Mouse (Mus musculus) embryonic stem cell, embryonic (primary cell): ENCODE measurements around the gene Pigp.

Experiments
- CTCF ChIA-PET, 4 experiments: fragments of 300-600 bp in 2 of 4; fragments of 350-600 bp in 2 of 4; sonication (Branson Sonifier 250); formaldehyde crosslinking; loops; one replicate each; lab custom pipeline; 2022; ENCODE audit warnings: inconsistent platforms in 2 of 4; lab: Charles Lee
- POLR2A ChIA-PET, 4 experiments: fragments of 300-600 bp in 2 of 4; fragments of 350-600 bp in 2 of 4; sonication (Branson Sonifier 250); formaldehyde crosslinking; loops; one replicate each; lab custom pipeline; 2022; ENCODE audit warnings: antibody characterized with exemption in 4 of 4, inconsistent platforms in 1 of 4; lab: Charles Lee

The Pigp gene

DNA sequence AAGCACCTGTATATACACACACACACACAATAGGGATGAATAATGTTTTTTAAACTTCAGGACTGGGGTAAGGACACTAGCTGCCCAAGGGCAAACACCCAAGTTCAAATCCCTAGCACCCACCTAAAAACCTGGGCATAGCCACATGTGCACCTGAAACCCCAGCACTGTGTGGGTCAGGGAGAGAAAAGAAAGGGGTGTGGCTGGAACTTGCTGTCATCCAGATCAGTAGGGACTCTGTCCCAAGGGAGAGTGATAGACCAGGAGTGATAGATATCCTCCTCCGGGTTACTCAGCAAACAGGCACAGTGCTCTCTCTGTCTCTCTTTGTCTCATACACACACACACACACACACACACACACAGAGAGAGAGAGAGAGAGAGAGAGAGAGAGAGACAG, 60.2 kb downstream of the Pigp start:
- ChIA-PET POLR2A (interaction anchor here in 3 of 4 experiments (0.6 to 3.8 kb wide), 3 partner anchors 8 to 153 kb away, joined by 4 to 44 read pairs (median 11); no protein-coding TSS in a partner anchor), CTCF (interaction anchor here in 1 of 4 experiments (0.6 kb wide), 1 partner anchor 516 kb away, joined by 3 read pairs; no protein-coding TSS in a partner anchor)

DNA sequence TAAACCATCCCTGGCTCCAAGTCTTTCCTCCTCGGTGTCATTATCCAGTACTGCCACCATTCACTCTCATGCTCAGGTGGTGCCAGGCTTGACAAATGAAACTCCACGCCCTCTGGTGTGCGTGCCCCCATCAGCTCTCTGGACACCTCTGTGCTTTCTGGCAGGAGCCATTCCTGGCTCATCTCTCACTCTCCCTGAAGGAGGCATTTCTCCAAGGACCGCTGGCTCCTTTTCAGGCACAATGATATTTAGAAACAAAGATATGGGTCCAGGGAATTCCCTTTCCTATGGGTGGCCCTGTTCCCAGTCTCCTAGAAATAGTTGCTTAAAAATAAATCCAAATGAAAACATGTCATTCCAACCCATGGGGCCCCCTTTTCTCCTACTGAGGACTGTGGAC, 62.6 kb downstream of the Pigp start:
- POLR2A ChIA-PET, result interaction anchor here in 1 of 4 experiments (1.0 to 1.8 kb wide), 2 partner anchors 9 to 335 kb away, joined by 3 to 5 read pairs; no protein-coding TSS in a partner anchor
- CTCF ChIA-PET, result no interaction called here
